Mouse (Mus musculus): ENCODE measurements around the gene Rnf169.

DNA sequence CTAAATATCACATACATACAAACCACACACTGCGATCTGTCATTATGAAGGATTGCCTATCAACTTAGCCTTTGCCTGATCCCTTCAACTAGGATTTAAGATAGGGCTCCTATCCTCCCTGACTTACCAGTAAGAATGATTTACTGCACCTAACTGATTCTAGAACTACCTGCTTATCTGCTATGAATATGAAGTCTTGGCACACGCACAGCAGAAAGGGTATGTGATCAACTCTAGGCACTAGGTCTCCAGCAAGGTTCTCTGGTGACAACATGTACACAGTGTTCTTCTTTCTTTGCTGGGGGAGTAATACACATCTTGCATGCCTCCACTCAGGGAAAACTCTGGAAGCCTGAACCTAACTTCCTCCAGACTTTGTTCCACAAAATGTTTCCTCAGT, 18.7 kb downstream of the Rnf169 start:
- TF ChIP-seq POLR2A (IDR thresholded peaks at IDR 0.05; ENCODE audit: extremely low read depth, insufficient read depth, low read length) (no peak), CTCF (IDR thresholded peaks at IDR 0.05; ENCODE audit: extremely low read depth, insufficient read depth, low read length) (no peak)
